Mouse (Mus musculus): ENCODE measurements around the gene 4930518I15Rik.
"Not testable (repeated sequence)": the region's sequence is repeated elsewhere in the genome, so short reads cannot be mapped to it uniquely, and the experiment has no call there.

The 4930518I15Rik gene

GRCm38 (mm10) chr2:156843331-156843730, 14.4 kb downstream of the 4930518I15Rik start:
- no peak for DNase-seq (ENCODE audit: low spot score)

GRCm38 (mm10) chr2:156842711-156843110, 15.0 kb downstream of the 4930518I15Rik start:
- DNase-seq (ENCODE audit: low spot score) = no peak

GRCm38 (mm10) chr2:156841841-156842706, 15.7 kb downstream of the 4930518I15Rik start:
- peak; percentile 53 for DNase-seq (ENCODE audit: low spot score)

- peak; percentile 57 for DNase-seq (ENCODE audit: low spot score)
Observed at GRCm38 (mm10) chr2:156841028-156841840, 16.5 kb downstream of the 4930518I15Rik start.

- DNase-seq (ENCODE audit: low spot score) = peak; percentile 17
Observed at GRCm38 (mm10) chr2:156840301-156841027, 17.3 kb downstream of the 4930518I15Rik start.

- peak; percentile 75 for DNase-seq (ENCODE audit: low spot score)
Observed at GRCm38 (mm10) chr2:156839319-156840191, 18.2 kb downstream of the 4930518I15Rik start, which contains the start of gene Tgif2. Tgif2 (plus strand) TSS chr2:156840007.

GRCm38 (mm10) chr2:156838839-156839238, 18.9 kb downstream of the 4930518I15Rik start:
- DNase-seq (ENCODE audit: low spot score) = no peak

GRCm38 (mm10) chr2:156834336-156834735, 23.4 kb downstream of the 4930518I15Rik start:
- no peak for DNase-seq (ENCODE audit: low spot score)

GRCm38 (mm10) chr2:156825128-156825527, 32.6 kb downstream of the 4930518I15Rik start:
- not testable (repeated sequence) for DNase-seq (ENCODE audit: low spot score)

GRCm38 (mm10) chr2:156816116-156816515, 41.6 kb downstream of the 4930518I15Rik start:
- no peak for DNase-seq (ENCODE audit: low spot score)

GRCm38 (mm10) chr2:156815412-156815811, 42.3 kb downstream of the 4930518I15Rik start:
- DNase-seq (ENCODE audit: low spot score) = no peak

- no peak for DNase-seq (ENCODE audit: low spot score)
Observed at GRCm38 (mm10) chr2:156814893-156815292, 42.9 kb downstream of the 4930518I15Rik start.

GRCm38 (mm10) chr2:156814344-156814801, 43.4 kb downstream of the 4930518I15Rik start:
- peak; percentile 14 for DNase-seq (ENCODE audit: low spot score)

GRCm38 (mm10) chr2:156811556-156811955, 46.2 kb downstream of the 4930518I15Rik start:
- DNase-seq (ENCODE audit: low spot score) = no peak

GRCm38 (mm10) chr2:156810716-156811115, 47.0 kb downstream of the 4930518I15Rik start:
- no peak for DNase-seq (ENCODE audit: low spot score)

- peak; percentile 60 for DNase-seq (ENCODE audit: low spot score)
Observed at GRCm38 (mm10) chr2:156809579-156809978, 48.2 kb downstream of the 4930518I15Rik start.

GRCm38 (mm10) chr2:156806886-156807285, 50.9 kb downstream of the 4930518I15Rik start:
- no peak for DNase-seq (ENCODE audit: low spot score)

Data from urinary bladder, postnatal 14 days (tissue).